Mouse (Mus musculus) heart, postnatal 25 days (tissue): ENCODE data around the gene Uqcr11. TPM values are rescaled to one million over a fixed set of nuclear protein-coding genes. Genes with fewer than 3 reads are reported as not detected.

ENCODE experiments used
- DNase-seq: peaks from one replicate; pipeline ENCODE4 v3.0.0; 2022; ENCODE audit warnings: low spot score
- intact Hi-C: fragments of 180-260 bp; cut with DNase I; formaldehyde crosslinking; loops from one replicate; pipeline ENCODE4 v1.15.1; 2025
- total RNA-seq, 2 experiments: library from RNA; stranded (reverse); gene quantifications; 2 replicates each; pipeline ENCODE4 v1.2.3; 2021

The Uqcr11 gene
- total RNA-seq, 2 experiments from 2014 or later, result 1,983 to 2,045 TPM

- DNase-seq, result no peak
- intact Hi-C loops, result no loop called here
Measured at GRCm38 (mm10) chr10:80403044-80403692, 3.5 kb downstream of the Uqcr11 start.

GRCm38 (mm10) chr10:80400704-80401161, 5.9 kb downstream of the Uqcr11 start:
- intact Hi-C loops, result no loop called here
- no peak for DNase-seq

- intact Hi-C loops, result no loop called here
Measured at GRCm38 (mm10) chr10:80399973-80400703, 6.5 kb downstream of the Uqcr11 start.

GRCm38 (mm10) chr10:80399191-80399972, 7.2 kb downstream of the Uqcr11 start, which contains the start of gene Mbd3:
Mbd3 (minus strand) TSS chr10:80399550.
- DNase-seq, result peak; percentile 100
- intact Hi-C loops, result no loop called here

More at GRCm38 (mm10) chr10:80399973-80400703, 6.5 kb downstream of the Uqcr11 start:
- no peak for DNase-seq

GRCm38 (mm10) chr10:80398719-80399190, 7.9 kb downstream of the Uqcr11 start:
- intact Hi-C loops, result no loop called here
- DNase-seq, result peak; percentile 96

GRCm38 (mm10) chr10:80398174-80398535, 8.5 kb downstream of the Uqcr11 start:
- intact Hi-C loops, result no loop called here
- no peak for DNase-seq

- intact Hi-C loops, result no loop called here
- no peak for DNase-seq
Measured at GRCm38 (mm10) chr10:80397524-80398173, 9.0 kb downstream of the Uqcr11 start.

- intact Hi-C loops, result no loop called here
Measured at GRCm38 (mm10) chr10:80396822-80397523, 9.7 kb downstream of the Uqcr11 start.

GRCm38 (mm10) chr10:80395025-80395627, 11.5 kb downstream of the Uqcr11 start:
- intact Hi-C loops, result no loop called here
- DNase-seq, result no peak

More at GRCm38 (mm10) chr10:80396822-80397523, 9.7 kb downstream of the Uqcr11 start:
- DNase-seq, result no peak

- no peak for DNase-seq
- intact Hi-C loops, result no loop called here
Measured at GRCm38 (mm10) chr10:80392687-80393086, 13.9 kb downstream of the Uqcr11 start.

GRCm38 (mm10) chr10:80390697-80391096, 15.9 kb downstream of the Uqcr11 start:
- intact Hi-C loops, result no loop called here
- no peak for DNase-seq

GRCm38 (mm10) chr10:80389185-80389708, 17.4 kb downstream of the Uqcr11 start:
- no peak for DNase-seq
- intact Hi-C loops, result no loop called here

- no peak for DNase-seq
- intact Hi-C loops, result no loop called here
Measured at GRCm38 (mm10) chr10:80388731-80389130, 17.9 kb downstream of the Uqcr11 start.

- intact Hi-C loops, result no loop called here
- peak; percentile 77 for DNase-seq
Measured at GRCm38 (mm10) chr10:80387522-80387959, 19.1 kb downstream of the Uqcr11 start, which contains the start of gene Mex3d. Mex3d (minus strand) TSS chr10:80387659.

GRCm38 (mm10) chr10:80386735-80387471, 19.7 kb downstream of the Uqcr11 start:
- no peak for DNase-seq
- intact Hi-C loops, result no loop called here

- intact Hi-C loops, result no loop called here
- no peak for DNase-seq
Measured at GRCm38 (mm10) chr10:80385811-80386734, 20.6 kb downstream of the Uqcr11 start.

GRCm38 (mm10) chr10:80385310-80385709, 21.3 kb downstream of the Uqcr11 start:
- intact Hi-C loops, result no loop called here
- DNase-seq, result no peak
